Mouse (Mus musculus) cerebellum, adult 2 months (tissue): ENCODE results near the gene Fam98b. TPM values are rescaled to one million over a fixed set of nuclear protein-coding genes. Genes with fewer than 3 reads are reported as not detected.
A peak's percentile ranks its signal among the peaks of the same experiment; 100 is the strongest.

ENCODE experiments used
- DNase-seq, 2 experiments: peaks; one replicate each; pipeline ENCODE4 v3.0.0; 2021
- H3K27ac ChIP-seq: fragments of 200-500 bp; 2 replicates; pipeline ENCODE4 v1.5.1; 2012; ENCODE audit warnings: low read length, control low read depth, inconsistent platforms; ENCODE audit not compliant: insufficient read depth
- H3K27me3 ChIP-seq: fragments of 200-500 bp; 2 replicates; pipeline ENCODE4 v1.6.1; 2012; ENCODE audit warnings: inconsistent platforms, mild to moderate bottlenecking, low read length, moderate library complexity; ENCODE audit not compliant: control insufficient read depth, insufficient read depth
- H3K4me1 ChIP-seq: fragments of 200-500 bp; 2 replicates; pipeline ENCODE4 v1.6.1; 2011; ENCODE audit warnings: low read length; ENCODE audit not compliant: control insufficient read depth, insufficient read depth
- H3K4me3 ChIP-seq: fragments of 200-500 bp; replicated peaks from 2 replicates; pipeline ENCODE3; 2011; ENCODE audit warnings: mild to moderate bottlenecking, low read depth, low read length, control low read depth; ENCODE audit not compliant: insufficient read depth
- CTCF ChIP-seq: fragments of 200-500 bp; IDR thresholded peaks from 2 replicates; pipeline ENCODE4 v1.5.1; 2011; ENCODE audit warnings: low read depth, mild to moderate bottlenecking, control low read depth, low read length, moderate library complexity, borderline replicate concordance; ENCODE audit not compliant: insufficient read depth
- POLR2A ChIP-seq: fragments of 200-500 bp; IDR thresholded peaks from 2 replicates; pipeline ENCODE4 v1.6.1; 2011; ENCODE audit warnings: low read length, control low read depth, borderline replicate concordance; ENCODE audit not compliant: insufficient read depth
- WGBS: fragments of 180-500 bp; shearing (Covaris S2); methylation state at CpG from one replicate; pipeline ENCODE4 v1.1.7; 2018; 5-methylcytosine and 5-hydroxymethylcytosine counted together
- polyA plus RNA-seq: library from polyadenylated mRNA; depleted of rRNA; stranded (reverse); fragments of >200 nt; gene quantifications from 2 replicates; pipeline ENCODE4 v1.2.3, GENCODE M21; 2012; rRNA removed

Fam98b gene
- polyA plus RNA-seq, 1 experiment = 33.0 TPM

DNA sequence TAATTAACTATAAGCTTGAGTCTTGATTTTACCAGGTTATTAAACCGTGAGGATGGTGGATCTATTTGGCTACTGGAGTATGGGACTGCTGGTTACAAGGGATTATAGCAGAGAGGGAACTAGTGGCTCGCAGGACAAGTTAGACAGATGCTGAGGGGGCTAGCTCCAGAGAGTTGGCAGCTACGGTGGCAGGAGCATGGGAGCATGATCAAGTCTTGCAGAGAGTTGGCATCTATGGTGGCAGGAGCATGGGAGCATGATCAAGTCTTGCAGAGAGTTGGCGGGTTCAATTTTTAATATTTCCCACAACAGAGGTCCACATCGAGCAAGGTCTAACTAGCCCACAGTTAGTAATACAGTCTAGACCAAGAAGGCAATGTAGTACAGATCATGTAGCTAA is 55.4 kb downstream of the Fam98b start:
- no peak for DNase-seq
- 27% methylated on average over 5 of the region's 5 CpGs for WGBS
- H3K27me3 ChIP-seq = no peaks in the 10 kb centered on the region
- TF ChIP-seq CTCF (no peak), POLR2A (no peak)
- H3K4me1 ChIP-seq = no peaks in the 10 kb centered on the region
- H3K27ac ChIP-seq = no peak overlapping the region
- H3K4me3 ChIP-seq = no peak overlapping the region

DNA sequence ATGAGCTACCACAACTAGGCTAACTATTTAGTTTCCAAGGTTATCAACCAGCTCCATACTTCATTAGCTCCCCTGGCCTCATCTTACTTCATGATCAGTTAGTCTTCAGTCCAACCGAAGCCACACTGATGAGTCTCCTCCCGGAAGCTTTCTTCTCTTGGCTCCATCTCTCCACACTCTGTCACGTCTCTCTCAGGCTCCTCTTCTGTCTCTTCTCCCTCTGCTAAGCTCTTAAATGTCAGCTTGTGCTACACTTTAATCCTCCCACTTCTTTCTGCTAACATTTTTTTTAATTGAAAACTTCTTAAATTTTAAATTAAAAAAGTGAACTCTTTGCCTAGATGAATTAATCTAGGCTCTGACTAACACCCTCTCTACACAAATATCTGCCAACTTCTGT is 58.4 kb downstream of the Fam98b start:
- Histone ChIP-seq H3K27me3 (no peaks in the 10 kb centered on the region), H3K4me1 (no peaks in the 10 kb centered on the region), H3K4me3 (no peak overlapping the region), H3K27ac (no peak overlapping the region)
- DNase-seq = no peak
- TF ChIP-seq CTCF = no peak
- no peak for TF ChIP-seq POLR2A
- 83% methylated on average over 3 of the region's 3 CpGs for WGBS

DNA sequence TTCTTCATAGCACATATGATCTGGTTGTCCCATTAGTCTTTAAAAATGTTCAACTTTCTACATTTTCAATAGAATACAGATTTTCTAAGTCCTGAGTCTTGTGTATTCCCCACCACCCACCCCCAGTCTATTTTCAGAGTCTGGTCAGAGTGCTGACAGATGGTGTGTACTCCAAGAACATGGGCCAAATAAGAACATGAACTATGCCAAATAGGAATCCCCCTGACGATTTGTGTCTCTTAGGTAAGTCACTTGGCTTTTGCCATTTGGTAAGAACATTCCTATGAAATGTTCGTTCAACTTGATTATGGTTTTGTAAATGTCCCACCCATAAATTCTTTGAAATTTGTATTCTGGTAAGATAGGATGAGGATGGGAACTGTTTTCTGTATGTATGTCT is 59.5 kb downstream of the Fam98b start:
- H3K4me1 ChIP-seq = no peaks in the 10 kb centered on the region
- WGBS = 11% methylated on average over 2 of the region's 2 CpGs
- H3K27ac ChIP-seq = no peak overlapping the region
- TF ChIP-seq POLR2A (no peak), CTCF (no peak)
- peak in 1 of 2 experiments; percentile 25 for DNase-seq
- no peak overlapping the region for H3K4me3 ChIP-seq
- no peaks in the 10 kb centered on the region for H3K27me3 ChIP-seq

DNA sequence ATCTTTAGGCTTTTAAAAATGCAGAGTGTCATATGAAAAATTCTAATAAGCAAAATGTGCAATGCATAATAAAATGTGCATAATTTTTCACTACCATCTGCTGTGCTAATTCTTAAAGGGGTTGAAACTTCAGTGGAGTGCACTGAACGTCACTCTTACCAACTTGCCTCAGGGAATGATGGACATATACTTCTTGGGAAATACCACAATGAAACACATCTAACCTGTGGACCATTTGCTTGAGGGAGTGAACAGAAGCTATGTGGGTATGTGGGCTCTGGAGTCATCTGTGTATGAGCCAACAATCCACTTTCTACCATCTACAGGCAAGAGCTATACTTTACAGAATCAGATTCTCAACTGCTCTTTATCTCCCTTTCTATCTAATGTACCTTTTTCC is 61.8 kb downstream of the Fam98b start:
- Histone ChIP-seq H3K4me3 (no peak overlapping the region), H3K27me3 (no peaks in the 10 kb centered on the region), H3K4me1 (no peaks in the 10 kb centered on the region), H3K27ac (no peak overlapping the region)
- TF ChIP-seq CTCF (no peak), POLR2A (no peak)
- WGBS = 78% methylated on average over 1 of the region's 1 CpGs
- no peak for DNase-seq

DNA sequence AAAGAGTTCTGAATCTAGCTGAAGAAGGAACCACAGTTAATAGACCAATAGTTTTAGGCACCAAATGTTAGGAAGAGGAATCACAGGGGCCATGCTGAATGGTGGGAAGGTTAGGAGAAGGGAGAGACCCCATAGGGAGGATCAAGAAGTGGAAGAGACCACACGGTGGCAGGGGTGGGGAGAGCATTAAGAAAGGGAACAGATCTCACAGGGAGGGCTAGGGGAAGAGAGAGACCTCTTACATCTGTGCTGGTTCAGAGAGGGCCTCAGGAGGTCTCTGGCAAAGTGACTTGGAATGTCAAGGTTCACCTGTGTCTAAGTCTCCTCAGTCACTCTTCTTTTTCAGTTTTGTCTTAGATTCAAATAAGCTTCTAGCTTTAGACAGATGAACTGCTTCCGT is 62.5 kb downstream of the Fam98b start:
- 67% methylated on average over 2 of the region's 2 CpGs for WGBS
- Histone ChIP-seq H3K27me3 (no peaks in the 10 kb centered on the region), H3K27ac (no peak overlapping the region), H3K4me1 (no peaks in the 10 kb centered on the region), H3K4me3 (no peak overlapping the region)
- DNase-seq = no peak
- TF ChIP-seq POLR2A = no peak
- no peak for TF ChIP-seq CTCF

DNA sequence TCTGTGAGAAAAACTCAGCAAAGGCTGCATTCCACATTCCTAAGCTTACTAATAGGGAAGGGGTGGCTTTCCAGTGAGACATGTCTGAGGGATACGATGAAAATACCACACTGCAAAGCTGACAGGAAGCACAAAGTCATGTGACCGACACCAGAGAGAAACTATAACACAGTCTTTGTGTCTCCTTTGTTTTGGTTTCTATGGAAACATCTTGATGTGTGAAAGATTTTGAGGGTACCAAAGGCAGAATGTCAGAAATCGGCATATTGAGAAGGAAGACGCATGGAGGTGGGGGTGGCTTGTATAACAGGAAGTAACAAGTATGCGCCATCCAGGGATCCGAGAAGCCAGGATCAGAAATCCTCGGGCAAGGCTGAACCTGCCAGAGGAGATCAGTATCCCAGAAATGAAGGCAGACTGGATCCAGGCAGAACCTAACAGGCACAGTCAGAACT is 62.9 kb downstream of the Fam98b start:
- no peak for DNase-seq
- H3K27ac ChIP-seq = no peak overlapping the region
- H3K4me1 ChIP-seq = no peaks in the 10 kb centered on the region
- H3K27me3 ChIP-seq = no peaks in the 10 kb centered on the region
- no peak overlapping the region for H3K4me3 ChIP-seq
- no peak for TF ChIP-seq POLR2A
- TF ChIP-seq CTCF = no peak
- 40% methylated on average over 7 of the region's 7 CpGs for WGBS

DNA sequence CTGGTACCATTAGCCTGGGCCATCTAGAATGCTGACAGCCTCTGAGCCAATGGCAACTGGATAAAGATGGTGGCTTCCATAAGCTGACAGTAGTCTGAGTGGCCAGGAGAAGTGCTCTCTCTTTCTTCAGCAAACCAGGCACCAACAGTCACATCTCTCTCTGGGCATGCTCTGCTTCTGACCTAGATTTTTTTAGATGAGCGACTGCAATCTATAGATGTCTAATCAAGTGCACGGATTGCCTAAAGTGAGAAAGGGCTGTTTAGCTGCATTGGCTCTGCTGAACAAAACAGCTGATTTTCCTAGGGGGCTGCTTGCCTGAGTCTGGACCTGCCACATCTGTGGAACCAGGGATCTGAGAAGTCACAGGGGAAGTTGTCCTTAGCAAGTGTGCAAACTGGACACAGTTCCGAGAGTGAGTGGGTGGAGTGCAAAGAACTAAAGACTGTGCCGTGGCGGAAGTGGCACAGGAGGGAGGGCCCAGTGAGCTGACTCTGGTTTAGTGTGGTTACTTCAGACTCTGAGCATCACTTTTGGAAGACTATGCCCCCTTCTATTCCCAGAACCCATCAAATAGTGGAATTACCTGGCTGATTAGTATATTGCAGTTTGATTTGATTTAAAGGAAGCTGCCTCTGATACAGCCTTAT is 64.2 kb downstream of the Fam98b start:
- Histone ChIP-seq H3K27ac (no peak overlapping the region), H3K4me3 (no peak overlapping the region), H3K27me3 (no peaks in the 10 kb centered on the region), H3K4me1 (no peaks in the 10 kb centered on the region)
- DNase-seq = no peak
- 79% methylated on average over 5 of the region's 5 CpGs for WGBS
- no peak for TF ChIP-seq POLR2A
- TF ChIP-seq CTCF = no peak

DNA sequence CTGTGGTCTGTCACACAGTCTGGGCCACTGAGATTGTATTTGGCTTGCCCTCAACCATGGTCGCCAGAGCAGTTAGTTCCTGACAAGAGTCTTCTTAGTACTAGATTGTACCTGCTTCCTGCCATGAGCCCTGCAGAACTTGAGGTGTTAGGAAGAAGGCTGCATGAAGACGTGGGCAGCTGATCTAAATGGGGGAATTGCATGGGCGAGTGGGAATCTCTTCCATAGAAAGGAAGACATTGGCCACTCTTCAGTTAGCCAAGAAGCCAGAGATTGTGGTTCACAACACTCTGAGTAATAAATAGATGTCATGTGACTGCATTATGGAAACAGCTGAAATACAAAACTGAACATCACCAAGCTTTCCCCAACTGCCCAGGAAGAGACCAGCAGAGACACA is 69.5 kb downstream of the Fam98b start:
- WGBS = 93% methylated on average over 3 of the region's 3 CpGs

More for the DNA sequence above, 69.5 kb downstream of the Fam98b start:
- TF ChIP-seq CTCF = no peak
- Histone ChIP-seq H3K27me3 (no peaks in the 10 kb centered on the region), H3K4me3 (no peak overlapping the region), H3K27ac (no peak overlapping the region), H3K4me1 (no peaks in the 10 kb centered on the region)
- DNase-seq = no peak

Other genes starting within 250 kb of the Fam98b start
- gene Spred1, start 128.4 kb upstream of the Fam98b start, polyA plus RNA-seq = 32.1 and 33.9 TPM in 2 replicates
- 19.1 and 21.1 TPM in 2 replicates for gene Rasgrp1, start 93.3 kb downstream of the Fam98b start, polyA plus RNA-seq